Mouse (Mus musculus) limb, embryonic 12.5 days (tissue): ENCODE measurements around the gene Cel. TPM values are rescaled to one million over a fixed set of nuclear protein-coding genes. Genes with fewer than 3 reads are reported as not detected.

ENCODE experiments used
- ATAC-seq: fragments of 200-750 bp; cut with Nextera tagmentation; 2 replicates; pipeline ENCODE4 v1.8.0; 2017; ENCODE audit warnings: low read depth, moderate TSS enrichment; ENCODE audit not compliant: insufficient number of reproducible peaks, insufficient read depth, low FRiP score, low TSS enrichment
- H3K27ac ChIP-seq: fragments of 300-500 bp; sonication (generic); 2 replicates; pipeline ENCODE4 v1.5.1; 2016; ENCODE audit warnings: mild to moderate bottlenecking, moderate library complexity
- H3K27me3 ChIP-seq: fragments of 300-500 bp; sonication (generic); 2 replicates; pipeline ENCODE4 v1.6.1; 2016; ENCODE audit warnings: mild to moderate bottlenecking, moderate library complexity
- H3K36me3 ChIP-seq: fragments of 300-500 bp; sonication (generic); 2 replicates; pipeline ENCODE4 v1.6.1; 2016; ENCODE audit warnings: mild to moderate bottlenecking, moderate library complexity
- H3K4me1 ChIP-seq: fragments of 300-500 bp; sonication (generic); replicated peaks from 2 replicates; pipeline ENCODE4 v1.6.1; 2016
- H3K4me2 ChIP-seq: fragments of 300-500 bp; sonication (generic); 2 replicates; pipeline ENCODE4 v1.6.1; 2016; ENCODE audit warnings: mild to moderate bottlenecking, moderate library complexity
- H3K4me3 ChIP-seq: fragments of 300-500 bp; sonication (generic); replicated peaks from 2 replicates; pipeline ENCODE4 v1.5.1; 2016; ENCODE audit warnings: mild to moderate bottlenecking
- H3K9ac ChIP-seq: fragments of 300-500 bp; sonication (generic); replicated peaks from 2 replicates; pipeline ENCODE4 v1.6.1; 2016; ENCODE audit warnings: mild to moderate bottlenecking, moderate library complexity
- H3K9me3 ChIP-seq: fragments of 300-500 bp; sonication (generic); 2 replicates; pipeline ENCODE4 v1.6.1; 2016; ENCODE audit warnings: mild to moderate bottlenecking, moderate library complexity
- WGBS: fragments of 180-500 bp; shearing (Covaris S2); methylation state at CpG from one replicate; pipeline ENCODE4 v1.1.7; 2016; 5-methylcytosine and 5-hydroxymethylcytosine counted together
- polyA plus RNA-seq: library from polyadenylated mRNA; unstranded; fragments of >200 nt; fragmentation: Nextera tagmentation; extraction: Ambion mirVana; gene quantifications from 2 replicates; pipeline ENCODE4 v1.2.1, GENCODE M21; 2016

The Cel gene
- polyA plus RNA-seq, 1 experiment from 2014 or later: not detected

- Histone ChIP-seq H3K9me3 (no peaks in the 10 kb centered on the region), H3K27ac (no peak overlapping the region), H3K4me1 (peaks cover 73% of the 10 kb centered on the region), H3K36me3 (peaks cover 20% of the 10 kb centered on the region), H3K4me2 (no peak overlapping the region), H3K9ac (no peak overlapping the region), H3K4me3 (no peak overlapping the region), H3K27me3 (no peaks in the 10 kb centered on the region)
- no peak for ATAC-seq
- whole genome bisulfite sequencing: 46% methylated on average over 4 of the region's 4 CpGs
Observed at GRCm38 (mm10) chr2:28537634-28537920, 25.6 kb downstream of the Cel start.

GRCm38 (mm10) chr2:28536766-28537633, 26.2 kb downstream of the Cel start:
- Histone ChIP-seq H3K9ac (no peak overlapping the region), H3K4me1 (peaks cover 79% of the 10 kb centered on the region), H3K9me3 (no peaks in the 10 kb centered on the region), H3K27me3 (no peaks in the 10 kb centered on the region), H3K4me2 (no peak overlapping the region), H3K4me3 (no peak overlapping the region), H3K36me3 (peaks cover 14% of the 10 kb centered on the region), H3K27ac (no peak overlapping the region)
- 80% methylated on average over 11 of the region's 11 CpGs for WGBS
- ATAC-seq: no peak

- no peaks in the 10 kb centered on the region for H3K9me3 ChIP-seq
- WGBS: 64% methylated on average over 4 of the region's 4 CpGs
- no peak overlapping the region; the same call in 1 of the 2 replicates for H3K9ac ChIP-seq
- peaks cover 10% of the 10 kb centered on the region; the same call in 1 of the 2 replicates for H3K36me3 ChIP-seq
- H3K27ac ChIP-seq: peak overlapping the region; percentile 92; the same call in 1 of the 2 replicates
- no peak for ATAC-seq
- peak overlapping the region; percentile 87; the same call in 1 of the 2 replicates for H3K4me2 ChIP-seq
- no peaks in the 10 kb centered on the region for H3K27me3 ChIP-seq
- H3K4me3 ChIP-seq: no peak overlapping the region
- H3K4me1 ChIP-seq: peaks cover 86% of the 10 kb centered on the region
Observed at GRCm38 (mm10) chr2:28536166-28536565, 27.0 kb downstream of the Cel start.

- H3K9ac ChIP-seq: peak overlapping the region; percentile 77; the same call in 1 of the 2 replicates
- H3K27me3 ChIP-seq: no peaks in the 10 kb centered on the region
- peaks cover 86% of the 10 kb centered on the region for H3K4me1 ChIP-seq
Observed at GRCm38 (mm10) chr2:28535650-28536049, 27.6 kb downstream of the Cel start.

GRCm38 (mm10) chr2:28535263-28535540, 28.0 kb downstream of the Cel start:
- H3K27ac ChIP-seq: peak overlapping the region; percentile 92
- H3K4me2 ChIP-seq: peak overlapping the region; percentile 87
- H3K4me3 ChIP-seq: peak overlapping the region; percentile 68
- no peaks in the 10 kb centered on the region for H3K27me3 ChIP-seq
- WGBS: 11% methylated on average over 4 of the region's 4 CpGs
- peaks cover 88% of the 10 kb centered on the region for H3K4me1 ChIP-seq
- H3K9me3 ChIP-seq: no peaks in the 10 kb centered on the region
- H3K36me3 ChIP-seq: peaks cover 3% of the 10 kb centered on the region; the same call in 1 of the 2 replicates
- H3K9ac ChIP-seq: 0 out of 2 replicates have a peak overlapping the region, but pooled peaks have one; percentile 77
- ATAC-seq: no peak

More at GRCm38 (mm10) chr2:28535650-28536049, 27.6 kb downstream of the Cel start:
- WGBS: 16% methylated on average over 7 of the region's 7 CpGs
- Histone ChIP-seq H3K4me3 (peak overlapping the region; percentile 68; the same call in 1 of the 2 replicates), H3K4me2 (peak overlapping the region; percentile 87), H3K27ac (peak overlapping the region; percentile 92), H3K36me3 (peaks cover 7% of the 10 kb centered on the region; the same call in 1 of the 2 replicates), H3K9me3 (no peaks in the 10 kb centered on the region)
- no peak for ATAC-seq

- no peaks in the 10 kb centered on the region; the same call in 1 of the 2 replicates for H3K36me3 ChIP-seq
- peak overlapping the region; percentile 68 for H3K4me3 ChIP-seq
- ATAC-seq: no peak
- 10% methylated on average over 11 of the region's 11 CpGs for WGBS
- peak overlapping the region; percentile 92 for H3K27ac ChIP-seq
- peak overlapping the region; percentile 87 for H3K4me2 ChIP-seq
- H3K27me3 ChIP-seq: no peaks in the 10 kb centered on the region
- peaks cover 88% of the 10 kb centered on the region for H3K4me1 ChIP-seq
- H3K9ac ChIP-seq: peak overlapping the region; percentile 77
- H3K9me3 ChIP-seq: no peaks in the 10 kb centered on the region
Observed at GRCm38 (mm10) chr2:28534436-28535262, 28.6 kb downstream of the Cel start.

- H3K9ac ChIP-seq: peak overlapping the region; percentile 77
- WGBS: 52% methylated on average over 7 of the region's 7 CpGs
- peak overlapping the region; percentile 92 for H3K27ac ChIP-seq
- no peaks in the 10 kb centered on the region for H3K27me3 ChIP-seq
- H3K4me2 ChIP-seq: peak overlapping the region; percentile 87
- ATAC-seq: peak; percentile 4; the same call in 1 of the 2 replicates
- H3K4me1 ChIP-seq: peaks cover 87% of the 10 kb centered on the region
- H3K9me3 ChIP-seq: no peaks in the 10 kb centered on the region
- peak overlapping the region; percentile 68 for H3K4me3 ChIP-seq
- no peaks in the 10 kb centered on the region; the same call in 1 of the 2 replicates for H3K36me3 ChIP-seq
Observed at GRCm38 (mm10) chr2:28533901-28534435, 29.2 kb downstream of the Cel start.

GRCm38 (mm10) chr2:28532938-28533771, 30.0 kb downstream of the Cel start:
- ATAC-seq: peak; percentile 90
- Histone ChIP-seq H3K27me3 (no peaks in the 10 kb centered on the region), H3K4me1 (peaks cover 85% of the 10 kb centered on the region), H3K36me3 (no peaks in the 10 kb centered on the region; the same call in 1 of the 2 replicates), H3K4me2 (peak overlapping the region; percentile 87), H3K4me3 (peak overlapping the region; percentile 68), H3K9ac (peak overlapping the region; percentile 77), H3K9me3 (no peaks in the 10 kb centered on the region), H3K27ac (peak overlapping the region; percentile 92)
- 2% methylated on average over 49 of the region's 49 CpGs for WGBS

- no peaks in the 10 kb centered on the region for H3K36me3 ChIP-seq
- WGBS: 57% methylated on average over 7 of the region's 7 CpGs
- peak overlapping the region; percentile 56; the same call in 1 of the 2 replicates for H3K27ac ChIP-seq
- no peak overlapping the region for H3K4me3 ChIP-seq
- no peak overlapping the region for H3K4me2 ChIP-seq
- no peak overlapping the region for H3K9ac ChIP-seq
- H3K9me3 ChIP-seq: no peaks in the 10 kb centered on the region
- H3K27me3 ChIP-seq: no peaks in the 10 kb centered on the region
- ATAC-seq: no peak
- peaks cover 85% of the 10 kb centered on the region for H3K4me1 ChIP-seq
Observed at GRCm38 (mm10) chr2:28530311-28530710, 32.9 kb downstream of the Cel start.

GRCm38 (mm10) chr2:28529856-28530255, 33.3 kb downstream of the Cel start:
- Histone ChIP-seq H3K9me3 (no peaks in the 10 kb centered on the region), H3K9ac (0 out of 2 replicates have a peak overlapping the region, but pooled peaks have one; percentile 27), H3K27ac (peak overlapping the region; percentile 56), H3K4me3 (no peak overlapping the region), H3K27me3 (no peaks in the 10 kb centered on the region), H3K36me3 (no peaks in the 10 kb centered on the region), H3K4me2 (no peak overlapping the region), H3K4me1 (peaks cover 85% of the 10 kb centered on the region)
- no peak for ATAC-seq
- 79% methylated on average over 4 of the region's 4 CpGs for WGBS
